Mouse (Mus musculus) midbrain, embryonic 10.5 days (tissue): ENCODE measurements around the gene Mob3b. TPM values are rescaled to one million over a fixed set of nuclear protein-coding genes. Genes with fewer than 3 reads are reported as not detected.
"Not testable (repeated sequence)": the region's sequence is repeated elsewhere in the genome, so short reads cannot be mapped to it uniquely, and the experiment has no call there.

Experiments used
- DNase-seq: peaks from one replicate; pipeline ENCODE4 v3.0.0-alpha.2; 2017; ENCODE audit warnings: low spot score
- H3K27ac ChIP-seq: fragments of 300-500 bp; sonication (generic); replicated peaks from 2 replicates; pipeline ENCODE4 v1.5.1; 2016; ENCODE audit warnings: mild to moderate bottlenecking
- H3K27me3 ChIP-seq: fragments of 300-500 bp; sonication (generic); 2 replicates; pipeline ENCODE4 v1.6.1; 2016; ENCODE audit warnings: low read depth, mild to moderate bottlenecking; ENCODE audit not compliant: poor library complexity, severe bottlenecking
- H3K36me3 ChIP-seq: fragments of 300-500 bp; sonication (generic); 2 replicates; pipeline ENCODE4 v1.6.1; 2016; ENCODE audit warnings: mild to moderate bottlenecking, moderate library complexity
- H3K4me1 ChIP-seq: fragments of 300-500 bp; sonication (generic); 2 replicates; pipeline ENCODE4 v1.6.1; 2016
- H3K4me3 ChIP-seq: fragments of 300-500 bp; sonication (generic); 2 replicates; pipeline ENCODE4 v1.5.1; 2016; ENCODE audit warnings: mild to moderate bottlenecking, moderate library complexity
- H3K9me3 ChIP-seq: fragments of 300-500 bp; sonication (generic); replicated peaks from 2 replicates; pipeline ENCODE4 v1.6.1; 2016; ENCODE audit warnings: mild to moderate bottlenecking
- WGBS: fragments of 180-500 bp; shearing (Covaris S2); methylation state at CpG from one replicate; pipeline ENCODE4 v1.1.7; 2016; 5-methylcytosine and 5-hydroxymethylcytosine counted together
- polyA plus RNA-seq: library from polyadenylated mRNA; unstranded; fragments of >200 nt; fragmentation: Nextera tagmentation; extraction: Ambion mirVana; gene quantifications from 2 replicates; pipeline ENCODE4 v1.2.1, GENCODE M21; 2016

Mob3b gene
- polyA plus RNA-seq, 1 experiment from 2014 or later = 19.8 TPM

GRCm38 (mm10) chr4:34901582-34901981 is 255.7 kb downstream of the Mob3b start:
- DNase-seq, H3K27me3 ChIP-seq, H3K9me3 ChIP-seq, H3K4me1 ChIP-seq, H3K36me3 ChIP-seq, H3K27ac ChIP-seq, H3K4me3 ChIP-seq: not testable (repeated sequence)
- WGBS = 81% methylated on average over 3 of the region's 3 CpGs

DNA sequence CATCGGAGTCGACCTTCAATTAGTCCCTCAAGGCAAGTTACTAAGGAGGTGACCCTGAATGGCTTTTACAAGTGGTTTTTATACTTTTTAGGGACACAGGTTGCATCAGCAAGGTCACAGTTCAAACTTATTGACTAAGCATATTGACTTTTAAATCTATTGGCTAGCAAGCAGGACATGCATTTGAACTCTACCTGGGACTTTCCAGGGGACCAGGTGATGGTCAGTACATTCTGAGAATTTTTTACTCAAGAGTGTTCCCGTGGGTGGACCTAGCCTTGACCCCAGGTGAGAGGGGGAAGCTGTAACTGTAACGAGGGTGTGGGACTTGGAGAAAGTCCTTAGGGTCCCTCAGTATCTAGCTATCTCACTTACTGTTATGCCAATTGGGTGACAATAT is 256.1 kb downstream of the Mob3b start:
- no peak for DNase-seq
- no peak overlapping the region for H3K27ac ChIP-seq
- WGBS = 79% methylated on average over 4 of the region's 4 CpGs
- H3K27me3 ChIP-seq = no peaks in the 10 kb centered on the region
- H3K9me3 ChIP-seq = no peaks in the 10 kb centered on the region
- H3K4me1 ChIP-seq = peaks cover 5% of the 10 kb centered on the region; the same call in 1 of the 2 replicates
- no peak overlapping the region for H3K4me3 ChIP-seq
- no peaks in the 10 kb centered on the region for H3K36me3 ChIP-seq

- 63% methylated on average over 9 of the region's 9 CpGs for WGBS
- no peaks in the 10 kb centered on the region for H3K27me3 ChIP-seq
- peaks cover 5% of the 10 kb centered on the region; the same call in 1 of the 2 replicates for H3K4me1 ChIP-seq
- DNase-seq = no peak
- H3K36me3 ChIP-seq = no peaks in the 10 kb centered on the region
- no peak overlapping the region for H3K4me3 ChIP-seq
- H3K9me3 ChIP-seq = no peaks in the 10 kb centered on the region
- H3K27ac ChIP-seq = no peak overlapping the region
Measured at GRCm38 (mm10) chr4:34900155-34900554, 257.1 kb downstream of the Mob3b start.

GRCm38 (mm10) chr4:34899322-34899721 is 258.0 kb downstream of the Mob3b start:
- WGBS = 95% methylated on average over 1 of the region's 1 CpGs
- H3K4me1 ChIP-seq = peaks cover 5% of the 10 kb centered on the region; the same call in 1 of the 2 replicates
- no peaks in the 10 kb centered on the region for H3K27me3 ChIP-seq
- no peak overlapping the region for H3K4me3 ChIP-seq
- H3K9me3 ChIP-seq = no peaks in the 10 kb centered on the region
- H3K27ac ChIP-seq = no peak overlapping the region
- DNase-seq = no peak
- H3K36me3 ChIP-seq = no peaks in the 10 kb centered on the region

Other genes with a start within 250 kb of the Mob3b start
- gene Ifnk, start 5.4 kb downstream of the Mob3b start, polyA plus RNA-seq = 0.29 and 0.30 TPM in 2 replicates
- 19.5 and 22.6 TPM in 2 replicates for gene C9orf72, start 68.7 kb upstream of the Mob3b start, polyA plus RNA-seq